Mouse (Mus musculus): ENCODE data around the gene Flt1.
"Not testable (repeated sequence)": the region's sequence is repeated elsewhere in the genome, so short reads cannot be mapped to it uniquely, and the experiment has no call there.

Gene Flt1

GRCm38 (mm10) chr5:147614659-147615058, 111.2 kb downstream of the Flt1 start:
- CTCF ChIA-PET: interaction anchor here (0.6 kb wide), 1 partner anchor 31 kb away, joined by 3 read pairs; no protein-coding TSS in a partner anchor

GRCm38 (mm10) chr5:147611348-147611747, 114.5 kb downstream of the Flt1 start:
- CTCF ChIA-PET: not testable (repeated sequence)

- CTCF ChIA-PET: no interaction called here
Observed at GRCm38 (mm10) chr5:147607256-147607975, 118.4 kb downstream of the Flt1 start.

GRCm38 (mm10) chr5:147606751-147607150, 119.1 kb downstream of the Flt1 start:
- CTCF ChIA-PET: no interaction called here

- CTCF ChIA-PET: no interaction called here
Observed at GRCm38 (mm10) chr5:147601460-147602360, 124.1 kb downstream of the Flt1 start.

- CTCF ChIA-PET: no interaction called here
Observed at GRCm38 (mm10) chr5:147597825-147598224, 128.0 kb downstream of the Flt1 start.

GRCm38 (mm10) chr5:147589814-147590213, 136.0 kb downstream of the Flt1 start:
- CTCF ChIA-PET: no interaction called here

- CTCF ChIA-PET: interaction anchor here (0.6 kb wide), 1 partner anchor 220 kb away, joined by 3 read pairs; no protein-coding TSS in a partner anchor
Observed at GRCm38 (mm10) chr5:147585070-147585469, 140.7 kb downstream of the Flt1 start.

- CTCF ChIA-PET: interaction anchor here (0.6 kb wide), 1 partner anchor 220 kb away, joined by 3 read pairs; no protein-coding TSS in a partner anchor
Observed at GRCm38 (mm10) chr5:147584648-147585047, 141.2 kb downstream of the Flt1 start.

- CTCF ChIA-PET: interaction anchor here (0.5 to 0.6 kb wide), 2 partner anchors 31 to 333 kb away, joined by 3 to 6 read pairs; no protein-coding TSS in a partner anchor
Observed at GRCm38 (mm10) chr5:147583702-147584298, 142.0 kb downstream of the Flt1 start.

- CTCF ChIA-PET: interaction anchor here (0.5 kb wide), 1 partner anchor 45 kb away, joined by 8 read pairs; no protein-coding TSS in a partner anchor
Observed at GRCm38 (mm10) chr5:147580181-147580580, 145.6 kb downstream of the Flt1 start.

- CTCF ChIA-PET: no interaction called here
Observed at GRCm38 (mm10) chr5:147579691-147580090, 146.1 kb downstream of the Flt1 start.

GRCm38 (mm10) chr5:147579148-147579547, 146.7 kb downstream of the Flt1 start:
- CTCF ChIA-PET: no interaction called here

- CTCF ChIA-PET: no interaction called here
Observed at GRCm38 (mm10) chr5:147577003-147577402, 148.8 kb downstream of the Flt1 start.

- CTCF ChIA-PET: no interaction called here
Observed at GRCm38 (mm10) chr5:147574517-147574916, 151.3 kb downstream of the Flt1 start.

GRCm38 (mm10) chr5:147573555-147573954, 152.3 kb downstream of the Flt1 start:
- CTCF ChIA-PET: no interaction called here

- CTCF ChIA-PET: no interaction called here
Observed at GRCm38 (mm10) chr5:147572695-147573094, 153.1 kb downstream of the Flt1 start.

- CTCF ChIA-PET: no interaction called here
Observed at GRCm38 (mm10) chr5:147566335-147566734, 159.5 kb downstream of the Flt1 start.

GRCm38 (mm10) chr5:147565444-147565843, 160.4 kb downstream of the Flt1 start:
- CTCF ChIA-PET: no interaction called here

GRCm38 (mm10) chr5:147564140-147564590, 161.6 kb downstream of the Flt1 start:
- CTCF ChIA-PET: interaction anchor here (0.7 to 0.8 kb wide), 2 partner anchors 195 to 234 kb away, joined by 3 to 5 read pairs; no protein-coding TSS in a partner anchor

GRCm38 (mm10) chr5:147563511-147564139, 162.2 kb downstream of the Flt1 start:
- CTCF ChIA-PET: interaction anchor here (0.6 to 0.8 kb wide), 2 partner anchors 194 to 1987 kb away, joined by 3 to 6 read pairs; no protein-coding TSS in a partner anchor

Data from spleen, embryonic (tissue).